Mouse (Mus musculus) ES-E14 (cell line): Measurements from ENCODE around the gene Zp3.

Experiments used
- CHD2 ChIP-seq: IDR thresholded peaks from 2 replicates; pipeline ENCODE4 v1.6.1; 2014; ENCODE audit warnings: mild to moderate bottlenecking, low read depth, low read length, inconsistent platforms
- MAFK ChIP-seq: IDR thresholded peaks from 2 replicates; pipeline ENCODE4 v1.6.1; 2014; ENCODE audit warnings: mild to moderate bottlenecking, low read depth, low read length, inconsistent platforms; ENCODE audit not compliant: insufficient read depth
- ZC3H11A ChIP-seq: IDR thresholded peaks from 2 replicates; pipeline ENCODE4 v1.6.1; 2012; ENCODE audit warnings: low read depth, mild to moderate bottlenecking, inconsistent platforms, low read length, borderline replicate concordance
- ZNF384 ChIP-seq: IDR thresholded peaks from 2 replicates; pipeline ENCODE4 v1.6.1; 2012; ENCODE audit warnings: low read depth, low read length, inconsistent platforms

DNA sequence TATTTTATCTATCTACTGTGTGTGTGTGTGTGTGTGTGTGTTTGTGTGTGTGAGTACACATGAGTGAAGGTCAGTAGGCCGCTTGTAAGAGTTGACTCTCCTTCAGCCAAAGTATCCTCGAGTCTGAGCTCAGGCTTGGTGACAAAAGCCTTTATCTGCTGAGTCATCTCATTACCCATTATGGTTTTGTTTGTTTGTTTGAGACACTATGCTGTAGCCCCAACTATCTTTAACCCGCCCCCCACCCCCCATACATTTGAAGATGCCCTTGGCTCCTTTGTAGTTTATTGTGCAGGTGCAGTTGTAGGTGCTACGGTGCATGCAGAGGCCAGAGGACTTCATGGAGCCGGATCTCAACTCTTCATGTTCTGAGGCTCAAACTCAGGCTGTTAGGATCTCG, 21.3 kb downstream of the Zp3 start:
- TF ChIP-seq ZC3H11A (no peak), ZNF384 (no peak), CHD2 (no peak), MAFK (peak; percentile 78)
